ENCODE assay signal across 24 mouse cellular contexts in genomic region chr5:136536753-136537152, GRCm38 (mm10). TPM values are rescaled to one million over a fixed set of nuclear protein-coding genes. Genes with fewer than 3 reads are reported as not detected.
DNase-seq lines count a peak whose midpoint lies in the region; ATAC-seq and TF ChIP-seq lines count a peak whose summit lies in the region.
"Had no signal": no experiment of that assay in that cellular context is flagged by ENCODE, and none has a peak within 500 bp of the region (broad histone marks: within the 10 kb centered on the region; RNA-seq: fewer than 3 reads in every experiment).

No protein-coding gene starts in this region.

- no peak overlapping the region for H3K4me3 ChIP-seq in kidney, adult 2 months (ENCODE audit: insufficient read depth, low read depth, low read length)
- no peak overlapping the region for H3K4me3 ChIP-seq in intestine, embryonic 15.5 days (replicated peaks)
- no peak overlapping the region for H3K4me3 ChIP-seq in midbrain, postnatal 0 days (ENCODE audit: low read depth, low read length)
- H3K4me3 ChIP-seq: embryonic facial prominence, embryonic 13.5 days; forebrain, embryonic 10.5 days; heart, embryonic 10.5 days; hindbrain, embryonic 10.5 days; midbrain, embryonic 10.5 days; neural tube, embryonic 13.5 days had no signal

- no peaks in the 10 kb centered on the region for H3K9me3 ChIP-seq in intestine, embryonic 15.5 days
- no peaks in the 10 kb centered on the region for H3K9me3 ChIP-seq in midbrain, postnatal 0 days (ENCODE audit: low read length)
- H3K9me3 ChIP-seq: embryonic facial prominence, embryonic 13.5 days; forebrain, embryonic 10.5 days; G1E; heart, embryonic 10.5 days; hindbrain, embryonic 10.5 days; midbrain, embryonic 10.5 days; neural tube, embryonic 13.5 days had no signal

- peak overlapping the region; percentile 67 for H3K27ac ChIP-seq in kidney, adult 2 months (ENCODE audit: insufficient read depth, low read depth, low read length)
- peak overlapping the region; percentile 48 for H3K27ac ChIP-seq in intestine, embryonic 15.5 days
- no peak overlapping the region for H3K27ac ChIP-seq in midbrain, postnatal 0 days (ENCODE audit: low read depth, low read length)
- H3K27ac ChIP-seq: embryonic facial prominence, embryonic 13.5 days; forebrain, embryonic 10.5 days; heart, embryonic 10.5 days; hindbrain, embryonic 10.5 days; hindbrain, postnatal 0 days; liver, embryonic 14.5 days; macrophage; midbrain, embryonic 10.5 days; neural tube, embryonic 13.5 days had no signal

- no peak for TF ChIP-seq POLR2A in kidney, adult 2 months (IDR thresholded peaks at IDR 0.05; ENCODE audit: low read depth, low read length)

- ATAC-seq in common myeloid progenitor, adult 5-6 weeks (replicated peaks; ENCODE audit: low read depth, poor library complexity, severe bottlenecking) = peak; percentile 36; the same call in 1 of the 2 replicates
- ATAC-seq in intestine, embryonic 15.5 days = 0 out of 2 replicates have a peak, but pooled peaks have one; percentile 30
- ATAC-seq in midbrain, postnatal 0 days (ENCODE audit: low FRiP score) = no peak
- ATAC-seq: forebrain, embryonic 16.5 days; hindbrain, postnatal 0 days; Patski had no signal

- peaks cover 68% of the 10 kb centered on the region for H3K4me1 ChIP-seq in kidney, adult 2 months (ENCODE audit: control insufficient read depth, insufficient read depth, low read length)
- peaks cover 52% of the 10 kb centered on the region for H3K4me1 ChIP-seq in intestine, embryonic 15.5 days (replicated peaks)
- no peaks in the 10 kb centered on the region for H3K4me1 ChIP-seq in midbrain, postnatal 0 days (ENCODE audit: insufficient read depth, low read length)

- DNase-seq in kidney, adult 2 months = no peak
- no peak for DNase-seq in kidney, postnatal 36 days
- no peak for DNase-seq in layer of hippocampus, adult 18-20 months (ENCODE audit: low spot score in 2 of 2)
- no peak for DNase-seq in midbrain, postnatal 0 days (ENCODE audit: low spot score)
- DNase-seq: adrenal gland, postnatal 10 days; cerebellum, adult 9-10 months; cerebellum, postnatal 36 days; liver; lung, adult 2 months; lung, postnatal 10 days had no signal

- H3K27me3 ChIP-seq in kidney, adult 2 months (replicated peaks; ENCODE audit: control insufficient read depth, insufficient read depth, low read length) = no peaks in the 10 kb centered on the region
- no peaks in the 10 kb centered on the region for H3K27me3 ChIP-seq in intestine, embryonic 15.5 days (replicated peaks)
- H3K27me3 ChIP-seq in midbrain, postnatal 0 days (ENCODE audit: insufficient read depth, low read length) = no peaks in the 10 kb centered on the region
- H3K27me3 ChIP-seq: embryonic facial prominence, embryonic 13.5 days; neural tube, embryonic 13.5 days; Patski had no signal

- no peaks in the 10 kb centered on the region for H3K36me3 ChIP-seq in kidney, adult 2 months (ENCODE audit: control insufficient read depth, insufficient read depth, low read length)
- H3K36me3 ChIP-seq in intestine, embryonic 15.5 days = no peaks in the 10 kb centered on the region
- no peaks in the 10 kb centered on the region for H3K36me3 ChIP-seq in midbrain, postnatal 0 days (ENCODE audit: insufficient read depth, low read length)
- H3K36me3 ChIP-seq: embryonic facial prominence, embryonic 13.5 days; G1E; heart, embryonic 10.5 days; neural tube, embryonic 13.5 days had no signal

- H3K9ac ChIP-seq in intestine, embryonic 15.5 days = no peak overlapping the region
- H3K9ac ChIP-seq in midbrain, postnatal 0 days (replicated peaks; ENCODE audit: low read length, poor library complexity, severe bottlenecking) = no peak overlapping the region
- H3K9ac ChIP-seq: embryonic facial prominence, embryonic 13.5 days; liver, embryonic 14.5 days; neural tube, embryonic 13.5 days had no signal

- TF ChIP-seq CTCF in kidney, adult 2 months (conservative IDR thresholded peaks at IDR 0.05; ENCODE audit: insufficient read depth, insufficient read length, low read depth, low read length) = no peak
- TF ChIP-seq CTCF in midbrain, postnatal 0 days (IDR thresholded peaks at IDR 0.05) = no peak

- 54% methylated on average over 4 of the region's 4 CpGs for WGBS in kidney, adult 2 months
- 74% methylated on average over 4 of the region's 4 CpGs for WGBS in intestine, embryonic 15.5 days
- 94% methylated on average over 4 of the region's 4 CpGs for WGBS in midbrain, postnatal 0 days

- H3K4me2 ChIP-seq in intestine, embryonic 15.5 days (replicated peaks) = no peak overlapping the region; the same call in 1 of the 2 replicates
- no peak overlapping the region for H3K4me2 ChIP-seq in midbrain, postnatal 0 days (ENCODE audit: low read depth, low read length, poor library complexity, severe bottlenecking)
- H3K4me2 ChIP-seq: embryonic facial prominence, embryonic 13.5 days; neural tube, embryonic 13.5 days had no signal

RNA-seq across cellular contexts. Expression of gene Cux1, which starts 30.5 kb away (rescaled TPM):
- polyA plus RNA-seq in kidney, adult 2 months (2012; rRNA removed) = 126 and 136 TPM in 2 replicates
- 158 and 202 TPM in 2 replicates for total RNA-seq in common myeloid progenitor, adult 5-6 weeks (2017)
- 62.5 and 68.2 TPM in 2 replicates for polyA plus RNA-seq in intestine, embryonic 15.5 days (2015; fragmentation: Nextera tagmentation; extraction: Ambion mirVana)
- 10 to 100 TPM; 38.2 to 39.5 TPM for total RNA-seq in layer of hippocampus, adult 18-20 months (2021)
- 130 and 133 TPM in 2 replicates for total RNA-seq in midbrain, postnatal 0 days (2014; rRNA removed)
- 89.0 and 97.9 TPM in 2 replicates for polyA plus RNA-seq in midbrain, postnatal 0 days (2015; fragmentation: Nextera tagmentation; extraction: Ambion mirVana)
